Mouse (Mus musculus) embryonic stem cell, embryonic (primary cell): Measurements from ENCODE around the gene Lyl1.

Experiments used
- CTCF ChIA-PET, 4 experiments: fragments of 300-600 bp in 2 of 4; fragments of 350-600 bp in 2 of 4; sonication (Branson Sonifier 250); formaldehyde crosslinking; loops; one replicate each; lab custom pipeline; 2022; ENCODE audit warnings: inconsistent platforms in 2 of 4; lab: Charles Lee
- POLR2A ChIA-PET, 4 experiments: fragments of 300-600 bp in 2 of 4; fragments of 350-600 bp in 2 of 4; sonication (Branson Sonifier 250); formaldehyde crosslinking; loops; one replicate each; lab custom pipeline; 2022; ENCODE audit warnings: antibody characterized with exemption in 4 of 4, inconsistent platforms in 1 of 4; lab: Charles Lee

The Lyl1 gene

DNA sequence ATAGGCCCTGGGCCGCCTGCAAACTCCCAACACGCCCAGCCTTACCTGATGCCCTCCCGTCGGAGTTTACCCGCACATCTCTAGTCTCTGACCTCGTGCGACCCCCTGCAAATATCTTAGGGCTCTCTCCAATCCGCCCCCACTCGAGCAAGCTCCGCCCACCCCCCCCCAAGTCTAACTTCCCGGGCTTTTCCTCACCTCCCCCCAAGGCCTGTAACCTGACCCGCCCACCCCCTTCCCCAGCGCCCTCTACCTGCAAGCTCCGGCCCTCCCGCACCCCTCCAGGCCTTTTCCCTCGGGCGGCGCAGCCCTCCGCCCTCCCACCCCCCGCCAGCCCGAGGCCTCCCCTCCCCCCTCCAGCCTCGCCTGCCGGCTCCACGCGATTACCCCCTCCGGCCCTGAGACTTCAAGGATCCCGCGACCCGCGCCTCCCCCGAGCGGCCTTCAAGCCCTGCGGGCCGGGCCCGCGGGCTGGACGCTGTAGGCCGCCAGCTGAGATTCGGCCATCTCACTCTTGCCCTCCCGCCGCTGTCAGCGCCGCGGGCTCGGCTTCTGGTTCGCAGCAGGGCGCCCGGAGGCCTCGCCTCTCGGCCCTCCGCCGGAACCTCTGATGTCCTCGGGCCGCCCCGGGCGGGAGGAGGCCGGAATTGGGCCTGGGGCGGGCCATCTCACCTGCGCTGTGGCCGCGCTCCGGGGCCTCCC is 14.1 kb upstream of the Lyl1 start:
- ChIA-PET POLR2A (interaction anchor here (0.5 to 31.2 kb wide), 95 partner anchors 8 to 788 kb away, joined by 3 to 557 read pairs (median 5); partner anchors contain the start of genes Ier2 (in 4 of the 4), Calr (in 3 of the 4), Ccdc130 (in 1 of the 4) and Dand5 (in 1 of the 4)), CTCF (interaction anchor here (0.5 to 2.8 kb wide), 40 partner anchors 11 to 719 kb away, joined by 3 to 17 read pairs (median 4); partner anchors contain the start of genes Calr (in 1 of the 4), Gcdh (in 1 of the 4) and Ier2 (in 1 of the 4))

DNA sequence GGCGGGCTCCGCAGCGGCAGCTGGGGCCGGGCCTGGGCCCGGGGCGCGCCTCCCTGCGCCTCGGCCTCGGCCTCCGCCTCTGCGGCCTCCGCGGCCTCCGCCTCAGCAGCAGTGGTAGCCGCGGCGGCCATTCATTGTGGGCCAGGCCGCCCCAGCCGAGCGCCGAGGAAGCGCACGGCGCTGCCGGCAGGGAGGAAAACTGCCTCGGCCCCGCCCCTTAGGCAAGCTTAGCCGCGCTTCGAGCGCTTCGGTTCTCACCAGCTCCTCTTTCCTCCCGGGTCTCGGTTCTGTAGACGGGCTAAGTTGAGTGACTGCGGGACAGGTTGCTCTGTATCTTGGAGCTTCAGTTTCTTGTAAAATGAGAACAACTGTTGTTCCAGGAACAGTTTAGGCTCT is 13.6 kb upstream of the Lyl1 start, which contains the start of gene Nacc1:
TSS of gene Nacc1 (minus strand) at position 158 of the 396 bp plus-strand sequence.
- POLR2A ChIA-PET, result interaction anchor here (0.5 to 31.2 kb wide), 72 partner anchors 8 to 789 kb away, joined by 3 to 557 read pairs (median 5); partner anchors contain the start of genes Ier2 (in 4 of the 4), Calr (in 3 of the 4), Ccdc130 (in 1 of the 4) and Dand5 (in 1 of the 4)

GRCm38 (mm10) chr8:84689091-84689915 is 12.0 kb upstream of the Lyl1 start:
- POLR2A ChIA-PET, result interaction anchor here (1.0 to 31.2 kb wide), 18 partner anchors 7 to 347 kb away, joined by 3 to 557 read pairs (median 6); partner anchors contain the start of genes Calr (in 2 of the 4), Ier2 (in 1 of the 4), Lyl1 (in 1 of the 4) and Tnpo2 (in 1 of the 4)
- CTCF ChIA-PET, result interaction anchor here in 2 of 4 experiments (1.0 to 1.6 kb wide), 2 partner anchors 8 to 50 kb away, joined by 3 to 4 read pairs; no protein-coding TSS in a partner anchor

More for the DNA sequence above, 13.6 kb upstream of the Lyl1 start, which contains the start of gene Nacc1:
- CTCF ChIA-PET, result interaction anchor here (0.5 to 2.8 kb wide), 33 partner anchors 10 to 485 kb away, joined by 3 to 17 read pairs (median 4); partner anchors contain the start of genes Calr (in 1 of the 4), Gcdh (in 1 of the 4) and Ier2 (in 1 of the 4)

GRCm38 (mm10) chr8:84693332-84693731 is 7.9 kb upstream of the Lyl1 start:
- ChIA-PET POLR2A (interaction anchor here in 1 of 4 experiments (0.6 to 31.2 kb wide), 10 partner anchors 9 to 224 kb away, joined by 3 to 557 read pairs (median 6); partner anchors contain the start of gene Ier2), CTCF (interaction anchor here in 3 of 4 experiments (0.7 to 1.6 kb wide), 5 partner anchors 9 to 411 kb away, joined by 3 to 4 read pairs (median 3); no protein-coding TSS in a partner anchor)

- CTCF ChIA-PET, result interaction anchor here in 2 of 4 experiments (1.4 to 1.8 kb wide), 3 partner anchors 8 to 121 kb away, joined by 3 to 4 read pairs (median 4); no protein-coding TSS in a partner anchor
- POLR2A ChIA-PET, result interaction anchor here in 3 of 4 experiments (1.0 to 31.2 kb wide), 8 partner anchors 9 to 120 kb away, joined by 3 to 557 read pairs (median 6); partner anchors contain the start of genes Ier2 (in 1 of the 3) and Trmt1 (in 1 of the 3)
Measured at GRCm38 (mm10) chr8:84695140-84695539, 6.1 kb upstream of the Lyl1 start.

DNA sequence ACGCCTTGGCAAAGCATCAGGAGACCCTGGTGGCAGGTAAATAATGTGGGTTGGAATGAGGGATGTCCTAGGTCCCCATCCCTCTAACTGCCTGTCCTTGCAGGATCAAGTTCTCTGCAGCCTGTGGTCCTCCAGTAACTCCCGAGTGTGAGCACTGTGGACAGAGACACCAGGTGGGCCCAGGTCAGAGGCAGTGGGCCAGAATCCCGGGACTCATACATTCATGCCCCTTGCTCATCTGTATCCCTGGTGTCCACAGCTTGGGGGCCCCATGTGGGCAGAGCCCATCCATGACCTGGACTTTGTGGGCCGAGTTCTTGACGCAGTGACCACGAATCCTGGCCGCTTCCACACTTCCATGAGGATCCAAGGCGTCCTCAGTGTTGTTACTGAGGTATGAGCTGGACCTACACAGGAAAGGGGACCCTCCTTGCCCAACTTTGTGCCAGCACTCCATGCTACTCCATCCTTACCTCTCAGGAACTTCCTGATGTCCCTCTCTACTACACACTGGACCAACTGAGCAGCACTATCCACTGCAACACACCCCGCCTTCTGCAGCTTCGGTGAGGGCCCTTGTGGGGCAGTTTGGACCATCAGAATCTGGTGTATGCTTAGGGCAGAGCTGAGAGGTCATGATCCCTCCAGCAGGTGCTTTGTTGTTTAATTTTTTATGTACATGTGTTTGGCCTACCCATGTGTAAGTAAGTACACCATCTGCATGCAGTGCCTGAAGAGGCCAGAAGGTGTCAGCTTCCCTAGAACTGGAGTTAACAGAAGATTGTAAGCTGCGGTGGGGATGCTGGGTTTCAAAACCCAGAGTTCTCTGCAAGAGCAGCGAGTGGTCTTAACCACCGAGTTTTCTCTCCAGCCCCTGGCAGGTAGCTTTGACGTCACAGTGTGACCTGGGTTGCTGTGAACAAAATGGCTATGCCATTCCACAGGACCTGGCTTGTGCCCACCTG is 3.8 kb upstream of the Lyl1 start:
- ChIA-PET POLR2A (interaction anchor here in 3 of 4 experiments (0.7 to 31.2 kb wide), 23 partner anchors 10 to 218 kb away, joined by 3 to 557 read pairs (median 5); partner anchors contain the start of genes Nacc1 (in 3 of the 3), Ier2 (in 2 of the 3), Trmt1 (in 2 of the 3) and Dand5 (in 1 of the 3)), CTCF (interaction anchor here (0.6 to 3.8 kb wide), 24 partner anchors 8 to 126 kb away, joined by 3 to 36 read pairs (median 3); partner anchors contain the start of genes Nacc1 (in 2 of the 4) and G430095P16Rik (in 1 of the 4))

DNA sequence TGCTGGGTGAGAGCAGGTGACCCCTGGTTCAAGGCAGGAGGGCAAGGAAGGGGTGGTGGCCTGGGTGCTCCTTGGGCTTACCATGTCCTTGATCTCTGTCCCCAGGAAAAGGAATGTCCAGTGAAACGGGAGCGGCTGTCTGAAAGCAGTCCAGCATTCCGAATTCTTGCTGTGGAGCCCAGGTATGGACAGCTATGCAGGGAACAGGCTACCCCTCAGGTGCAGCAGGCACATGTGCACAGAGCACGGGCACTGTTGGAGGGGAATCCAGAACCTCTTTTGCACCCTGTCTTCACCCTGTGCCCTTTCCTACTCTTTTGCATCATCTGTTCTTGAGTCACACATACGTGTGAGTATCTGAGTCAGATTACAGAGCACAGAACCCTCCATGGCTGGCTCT is 3.0 kb upstream of the Lyl1 start:
- CTCF ChIA-PET, result interaction anchor here (0.6 to 3.8 kb wide), 29 partner anchors 9 to 125 kb away, joined by 3 to 36 read pairs (median 3); partner anchors contain the start of genes Nacc1 (in 2 of the 4) and G430095P16Rik (in 1 of the 4)

GRCm38 (mm10) chr8:84698929-84699401 is 2.3 kb upstream of the Lyl1 start:
- ChIA-PET CTCF (interaction anchor here (0.6 to 3.8 kb wide), 17 partner anchors 8 to 205 kb away, joined by 3 to 36 read pairs (median 5); partner anchors contain the start of gene Nacc1 (in 2 of the 4)), POLR2A (interaction anchor here (0.8 to 8.0 kb wide), 19 partner anchors 8 to 214 kb away, joined by 3 to 101 read pairs (median 5); partner anchors contain the start of genes Nacc1 (in 3 of the 4), Calr (in 2 of the 4), Trmt1 (in 2 of the 4) and Ier2 (in 1 of the 4))

More for the DNA sequence above, 3.0 kb upstream of the Lyl1 start:
- POLR2A ChIA-PET, result interaction anchor here in 3 of 4 experiments (0.7 to 31.2 kb wide), 26 partner anchors 9 to 217 kb away, joined by 3 to 557 read pairs (median 5); partner anchors contain the start of genes Nacc1 (in 3 of the 3), Ier2 (in 2 of the 3), Trmt1 (in 2 of the 3) and Calr (in 1 of the 3)

GRCm38 (mm10) chr8:84699861-84700322 is 1.4 kb upstream of the Lyl1 start:
- POLR2A ChIA-PET, result interaction anchor here in 3 of 4 experiments (0.7 to 8.0 kb wide), 24 partner anchors 9 to 213 kb away, joined by 3 to 101 read pairs (median 4); partner anchors contain the start of genes Calr (in 2 of the 3), Ier2 (in 2 of the 3), Nacc1 (in 2 of the 3) and Trmt1 (in 2 of the 3)

DNA sequence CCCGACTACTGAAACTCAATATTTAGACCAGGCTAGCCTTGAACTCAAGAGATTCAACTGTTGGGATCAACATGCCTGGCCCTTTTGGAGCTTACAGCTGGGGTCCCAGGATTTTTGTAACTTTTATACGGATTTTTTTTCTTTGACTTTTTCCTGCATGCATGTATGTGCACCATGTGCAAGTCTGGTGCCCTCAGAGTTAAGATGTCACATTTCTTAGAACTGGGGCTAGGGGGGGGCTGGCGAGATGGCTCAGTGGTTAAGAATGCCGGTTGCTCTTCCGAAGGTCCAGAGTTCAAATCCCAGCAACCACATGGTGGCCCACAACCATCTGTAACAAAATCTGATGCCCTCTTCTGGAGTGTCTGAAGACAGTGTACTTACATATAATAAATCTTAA is 731 bp upstream of the Lyl1 start:
- ChIA-PET POLR2A (interaction anchor here in 2 of 4 experiments (0.9 to 8.0 kb wide), 16 partner anchors 9 to 203 kb away, joined by 3 to 101 read pairs (median 5); partner anchors contain the start of genes Nacc1 (in 2 of the 2), Trmt1 (in 2 of the 2), Calr (in 1 of the 2) and Ier2 (in 1 of the 2)), CTCF (interaction anchor here (0.6 to 3.8 kb wide), 16 partner anchors 8 to 193 kb away, joined by 3 to 36 read pairs (median 5); partner anchors contain the start of genes Gcdh (in 1 of the 4) and Nacc1 (in 1 of the 4))

More at GRCm38 (mm10) chr8:84699861-84700322, 1.4 kb upstream of the Lyl1 start:
- CTCF ChIA-PET, result interaction anchor here (0.6 to 3.8 kb wide), 30 partner anchors 8 to 203 kb away, joined by 3 to 36 read pairs (median 5); partner anchors contain the start of genes Nacc1 (in 2 of the 4), Dand5 (in 1 of the 4) and Gcdh (in 1 of the 4)

DNA sequence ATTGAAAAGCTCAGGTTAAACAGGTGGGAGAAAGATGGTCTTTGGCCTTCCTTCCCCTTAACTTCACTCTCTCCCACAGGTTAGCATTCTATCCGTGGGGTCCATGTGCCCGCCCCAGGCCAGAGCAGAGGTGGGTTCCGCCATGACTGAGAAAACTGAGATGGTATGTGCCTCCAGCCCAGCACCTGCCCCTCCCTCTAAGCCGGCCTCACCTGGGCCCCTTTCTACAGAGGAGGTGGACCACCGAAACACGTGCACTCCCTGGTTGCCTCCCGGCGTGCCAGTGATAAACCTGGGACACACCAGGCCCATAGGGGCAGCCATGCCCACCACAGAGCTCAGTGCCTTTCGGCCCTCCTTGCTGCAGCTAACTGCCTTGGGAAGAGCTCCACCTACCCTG is 1.3 kb downstream of the Lyl1 start:
- ChIA-PET CTCF (interaction anchor here in 3 of 4 experiments (0.6 to 4.4 kb wide), 11 partner anchors 10 to 121 kb away, joined by 3 to 57 read pairs (median 8); partner anchors contain the start of gene Trmt1 (in 1 of the 3)), POLR2A (interaction anchor here in 3 of 4 experiments (0.6 to 8.0 kb wide), 17 partner anchors 8 to 213 kb away, joined by 3 to 101 read pairs (median 4); partner anchors contain the start of genes Nacc1 (in 2 of the 3), Calr (in 1 of the 3), Ier2 (in 1 of the 3) and Trmt1 (in 1 of the 3))

- ChIA-PET CTCF (interaction anchor here (0.5 to 4.4 kb wide), 15 partner anchors 10 to 169 kb away, joined by 3 to 57 read pairs (median 6); partner anchors contain the start of genes Syce2 (in 1 of the 4) and Trmt1 (in 1 of the 4)), POLR2A (interaction anchor here in 3 of 4 experiments (0.6 to 8.0 kb wide), 19 partner anchors 9 to 212 kb away, joined by 3 to 101 read pairs (median 4); partner anchors contain the start of genes Nacc1 (in 2 of the 3), Calr (in 1 of the 3), Ier2 (in 1 of the 3) and Trmt1 (in 1 of the 3))
Measured at GRCm38 (mm10) chr8:84702963-84703465, 1.8 kb downstream of the Lyl1 start.

DNA sequence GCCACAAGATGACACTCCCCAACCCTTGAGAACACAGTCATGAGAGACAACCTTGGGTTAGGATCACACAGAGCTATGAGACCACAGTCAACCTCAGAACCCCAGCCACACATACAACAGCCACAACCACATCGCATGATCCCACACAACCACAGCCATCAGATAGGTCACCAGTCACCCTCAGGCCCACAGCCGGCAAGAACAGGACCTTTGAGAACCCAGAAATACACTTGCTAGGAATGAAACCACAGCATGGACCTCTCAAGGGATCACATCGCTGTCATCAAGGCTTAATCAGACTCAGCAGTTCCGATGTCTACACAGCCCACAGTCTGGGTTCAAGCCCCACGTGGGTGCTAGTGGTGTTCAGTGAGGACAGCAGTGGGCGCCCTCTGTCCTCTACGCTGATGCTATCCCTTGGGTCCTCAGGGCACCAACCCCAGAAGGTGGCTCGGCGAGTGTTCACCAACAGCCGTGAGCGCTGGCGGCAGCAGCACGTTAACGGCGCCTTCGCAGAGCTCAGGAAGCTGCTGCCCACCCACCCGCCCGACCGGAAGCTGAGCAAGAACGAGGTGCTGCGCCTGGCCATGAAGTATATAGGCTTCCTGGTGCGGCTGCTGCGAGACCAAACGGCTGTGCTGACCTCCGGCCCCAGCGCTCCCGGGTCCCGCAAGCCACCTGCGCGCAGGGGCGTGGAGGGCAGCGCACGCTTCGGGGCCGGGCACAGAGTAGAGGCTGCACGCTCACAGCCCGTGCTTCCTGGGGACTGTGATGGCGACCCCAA is 2.4 kb downstream of the Lyl1 start:
- CTCF ChIA-PET, result interaction anchor here (0.5 to 4.4 kb wide), 22 partner anchors 8 to 168 kb away, joined by 3 to 57 read pairs (median 4); partner anchors contain the start of genes Dand5 (in 1 of the 4), Nacc1 (in 1 of the 4), Syce2 (in 1 of the 4) and Trmt1 (in 1 of the 4)
- POLR2A ChIA-PET, result interaction anchor here in 2 of 4 experiments (0.6 to 8.0 kb wide), 21 partner anchors 10 to 211 kb away, joined by 3 to 101 read pairs (median 4); partner anchors contain the start of genes Nacc1 (in 2 of the 2), Trmt1 (in 2 of the 2) and Calr (in 1 of the 2)
